Mouse (Mus musculus): ENCODE results near the gene Fhl3. TPM values are rescaled to one million over a fixed set of nuclear protein-coding genes. Genes with fewer than 3 reads are reported as not detected.
A peak's percentile ranks its signal among the peaks of the same experiment; 100 is the strongest.

The Fhl3 gene
- 11.5 and 11.6 TPM in 2 replicates for polyA plus RNA-seq (2014; fragmentation: Nextera tagmentation; extraction: Ambion mirVana)

DNA sequence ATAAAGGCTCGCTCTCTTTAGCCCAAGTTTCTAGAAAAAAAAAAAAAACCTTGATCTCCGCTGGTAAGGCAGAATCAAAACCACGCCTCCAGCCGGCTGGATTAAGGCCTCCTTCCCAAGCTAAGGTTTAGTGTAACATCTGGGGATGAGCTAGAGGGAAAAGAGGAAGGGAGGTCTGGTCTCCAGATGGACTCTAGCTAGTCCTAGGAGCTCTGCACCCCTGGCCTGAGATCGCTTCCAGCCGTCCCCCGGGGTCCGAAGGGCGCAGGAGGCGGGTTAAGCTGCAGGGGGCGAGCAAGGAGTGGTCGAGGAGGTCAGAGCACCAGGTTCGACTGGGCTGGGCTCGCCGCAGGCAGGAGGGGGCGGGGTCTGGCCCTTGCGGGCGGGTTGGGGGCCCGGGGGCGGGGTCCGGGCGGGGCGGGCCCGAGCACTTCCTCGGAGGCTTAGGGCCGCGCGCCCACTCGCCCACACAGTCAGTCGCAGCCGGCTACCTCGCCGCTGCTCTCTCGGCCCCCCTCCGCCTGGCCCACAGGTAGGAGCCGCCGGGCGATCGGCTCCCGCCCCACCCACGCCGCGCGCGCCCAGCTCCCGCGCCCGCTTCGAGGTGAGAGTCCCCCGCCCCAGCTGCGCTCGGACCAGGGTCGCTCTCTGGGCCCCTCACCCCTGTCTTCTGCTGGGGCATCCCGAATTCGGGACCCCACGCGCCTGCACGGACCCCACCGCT, at the start of gene Fhl3:
Fhl3 (plus strand) TSS at position 454 of the 724 bp plus-strand sequence.
- H3K9ac ChIP-seq (ENCODE audit: low read length), result peak within 1 kb of the TSS; percentile 86
- WGBS, result under 1% methylated on average over 55 of the region's 59 CpGs
- H3K27ac ChIP-seq (replicated peaks; ENCODE audit: low read depth, low read length), result peak within 1 kb of the TSS; percentile 88
- H3K4me1 ChIP-seq (ENCODE audit: control insufficient read depth, insufficient read depth, low read length), result peaks cover 47% of the 10 kb centered on the region
- DNase-seq (ENCODE audit: low spot score), result peak; percentile 89
- H3K36me3 ChIP-seq (ENCODE audit: control insufficient read depth, insufficient read depth, low read length), result no peaks in the 10 kb centered on the region
- no peaks in the 10 kb centered on the region for H3K27me3 ChIP-seq (ENCODE audit: control insufficient read depth, insufficient read depth, low read length)
- H3K4me3 ChIP-seq (ENCODE audit: low read depth, low read length), result peak within 1 kb of the TSS; percentile 90
- ATAC-seq (ENCODE audit: insufficient number of reproducible peaks, low FRiP score, low TSS enrichment, low read depth), result peak; percentile 67
- H3K9me3 ChIP-seq (ENCODE audit: control insufficient read depth, low read length), result no peaks in the 10 kb centered on the region
- H3K4me2 ChIP-seq (ENCODE audit: low read depth, severe bottlenecking), result peak within 1 kb of the TSS; percentile 82

- 2% methylated on average over 9 of the region's 9 CpGs for WGBS
- ATAC-seq (ENCODE audit: insufficient number of reproducible peaks, low FRiP score, low TSS enrichment, low read depth), result no peak
- peak; percentile 43 for DNase-seq (ENCODE audit: low spot score)
- Histone ChIP-seq H3K4me3 (ENCODE audit: low read depth, low read length) (no peak overlapping the region), H3K4me1 (ENCODE audit: control insufficient read depth, insufficient read depth, low read length) (peaks cover 16% of the 10 kb centered on the region), H3K27me3 (ENCODE audit: control insufficient read depth, insufficient read depth, low read length) (peaks cover 45% of the 10 kb centered on the region), H3K27ac (replicated peaks; ENCODE audit: low read depth, low read length) (no peak overlapping the region), H3K9me3 (ENCODE audit: control insufficient read depth, low read length) (no peaks in the 10 kb centered on the region), H3K4me2 (ENCODE audit: low read depth, severe bottlenecking) (no peak overlapping the region; the same call in 1 of the 2 replicates), H3K36me3 (ENCODE audit: control insufficient read depth, insufficient read depth, low read length) (no peaks in the 10 kb centered on the region), H3K9ac (ENCODE audit: low read length) (no peak overlapping the region)
Measured at GRCm38 (mm10) chr4:124652886-124653285, 47.6 kb upstream of the Fhl3 start.

GRCm38 (mm10) chr4:124656518-124656853, 44.0 kb upstream of the Fhl3 start, which contains the start of gene Pou3f1:
Pou3f1 (plus strand) TSS chr4:124656807.
- Histone ChIP-seq H3K4me3 (ENCODE audit: low read depth, low read length) (peak within 1 kb of the TSS; percentile 54), H3K9ac (ENCODE audit: low read length) (peak within 1 kb of the TSS; percentile 19), H3K9me3 (ENCODE audit: control insufficient read depth, low read length) (no peaks in the 10 kb centered on the region), H3K36me3 (ENCODE audit: control insufficient read depth, insufficient read depth, low read length) (no peaks in the 10 kb centered on the region), H3K4me2 (ENCODE audit: low read depth, severe bottlenecking) (peak within 1 kb of the TSS; percentile 91), H3K4me1 (ENCODE audit: control insufficient read depth, insufficient read depth, low read length) (peaks cover 18% of the 10 kb centered on the region), H3K27me3 (ENCODE audit: control insufficient read depth, insufficient read depth, low read length) (peaks cover 71% of the 10 kb centered on the region), H3K27ac (replicated peaks; ENCODE audit: low read depth, low read length) (no peak within 1 kb of the TSS)
- no peak for ATAC-seq (ENCODE audit: insufficient number of reproducible peaks, low FRiP score, low TSS enrichment, low read depth)
- no peak for DNase-seq (ENCODE audit: low spot score)
- WGBS, result 2% methylated on average over 15 of the region's 15 CpGs

DNA sequence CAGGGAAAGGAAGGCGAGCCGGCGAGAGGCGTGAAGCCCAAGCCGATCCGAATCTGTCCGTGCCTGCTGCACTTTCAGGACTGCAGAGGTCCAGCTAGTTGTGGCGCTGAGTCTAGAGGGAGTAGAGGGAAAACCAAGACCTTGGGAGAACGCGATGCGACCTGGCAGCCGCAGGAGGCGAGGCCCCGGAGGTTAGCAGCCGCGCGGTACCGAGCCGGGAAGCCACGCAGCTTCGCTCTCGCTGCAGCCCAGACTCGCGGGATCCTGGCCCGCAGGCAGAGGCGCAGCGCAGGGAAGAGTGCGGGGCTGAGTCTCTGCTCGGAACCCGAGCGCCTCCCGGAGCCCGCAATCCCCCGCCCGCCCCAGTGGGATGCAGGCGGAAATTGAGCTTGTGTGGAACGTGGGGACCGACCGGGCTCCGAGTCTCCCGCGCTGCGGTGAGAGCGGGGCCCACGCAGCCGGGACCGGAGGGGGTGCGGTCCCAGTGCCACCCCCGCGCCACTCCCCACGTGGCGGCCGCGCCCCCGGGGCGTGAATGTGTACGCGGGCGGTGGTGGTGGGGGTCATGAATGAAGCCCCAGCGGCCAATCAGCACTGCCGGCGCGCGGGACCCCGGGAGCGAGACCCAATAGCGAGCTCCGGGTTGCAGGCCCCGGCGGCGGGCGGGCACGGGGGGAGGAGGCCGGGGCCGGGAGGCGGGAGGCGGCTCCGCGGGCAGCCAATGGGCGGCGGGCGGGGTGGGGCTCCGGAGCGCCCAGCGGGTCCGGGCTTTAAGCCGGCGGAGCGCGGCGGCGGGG, 43.4 kb upstream of the Fhl3 start:
- Histone ChIP-seq H3K4me1 (ENCODE audit: control insufficient read depth, insufficient read depth, low read length) (peaks cover 18% of the 10 kb centered on the region), H3K27ac (replicated peaks; ENCODE audit: low read depth, low read length) (no peak overlapping the region), H3K4me2 (ENCODE audit: low read depth, severe bottlenecking) (peak overlapping the region; percentile 91), H3K27me3 (ENCODE audit: control insufficient read depth, insufficient read depth, low read length) (peaks cover 76% of the 10 kb centered on the region), H3K4me3 (ENCODE audit: low read depth, low read length) (peak overlapping the region; percentile 54), H3K9me3 (ENCODE audit: control insufficient read depth, low read length) (no peaks in the 10 kb centered on the region), H3K9ac (ENCODE audit: low read length) (peak overlapping the region; percentile 19), H3K36me3 (ENCODE audit: control insufficient read depth, insufficient read depth, low read length) (no peaks in the 10 kb centered on the region)
- ATAC-seq (ENCODE audit: insufficient number of reproducible peaks, low FRiP score, low TSS enrichment, low read depth), result peak; percentile 83
- WGBS, result 0% methylated on average over 84 of the region's 92 CpGs
- DNase-seq (ENCODE audit: low spot score), result peak; percentile 89

GRCm38 (mm10) chr4:124657781-124658180, 42.7 kb upstream of the Fhl3 start:
- H3K27ac ChIP-seq (replicated peaks; ENCODE audit: low read depth, low read length), result no peak overlapping the region

GRCm38 (mm10) chr4:124658412-124658851, 42.1 kb upstream of the Fhl3 start:
- Histone ChIP-seq H3K4me2 (ENCODE audit: low read depth, severe bottlenecking) (peak overlapping the region; percentile 91; the same call in 1 of the 2 replicates), H3K9me3 (ENCODE audit: control insufficient read depth, low read length) (no peaks in the 10 kb centered on the region), H3K9ac (ENCODE audit: low read length) (no peak overlapping the region), H3K27me3 (ENCODE audit: control insufficient read depth, insufficient read depth, low read length) (peaks cover 84% of the 10 kb centered on the region), H3K27ac (replicated peaks; ENCODE audit: low read depth, low read length) (no peak overlapping the region), H3K4me1 (ENCODE audit: control insufficient read depth, insufficient read depth, low read length) (peaks cover 11% of the 10 kb centered on the region; the same call in 1 of the 2 replicates), H3K4me3 (ENCODE audit: low read depth, low read length) (peak overlapping the region; percentile 5; the same call in 1 of the 2 replicates), H3K36me3 (ENCODE audit: control insufficient read depth, insufficient read depth, low read length) (no peaks in the 10 kb centered on the region)
- WGBS, result under 1% methylated on average over 39 of the region's 39 CpGs
- DNase-seq (ENCODE audit: low spot score) (peak; percentile 70), ATAC-seq (ENCODE audit: insufficient number of reproducible peaks, low FRiP score, low TSS enrichment, low read depth) (no peak)

More at GRCm38 (mm10) chr4:124657781-124658180, 42.7 kb upstream of the Fhl3 start:
- Histone ChIP-seq H3K4me3 (ENCODE audit: low read depth, low read length) (peak overlapping the region; percentile 54), H3K4me2 (ENCODE audit: low read depth, severe bottlenecking) (peak overlapping the region; percentile 91), H3K4me1 (ENCODE audit: control insufficient read depth, insufficient read depth, low read length) (peaks cover 16% of the 10 kb centered on the region), H3K9ac (ENCODE audit: low read length) (no peak overlapping the region; the same call in 1 of the 2 replicates), H3K36me3 (ENCODE audit: control insufficient read depth, insufficient read depth, low read length) (no peaks in the 10 kb centered on the region), H3K27me3 (ENCODE audit: control insufficient read depth, insufficient read depth, low read length) (peaks cover 83% of the 10 kb centered on the region), H3K9me3 (ENCODE audit: control insufficient read depth, low read length) (no peaks in the 10 kb centered on the region)
- DNase-seq (ENCODE audit: low spot score) (peak; percentile 50), ATAC-seq (ENCODE audit: insufficient number of reproducible peaks, low FRiP score, low TSS enrichment, low read depth) (no peak)
- under 1% methylated on average over 38 of the region's 61 CpGs for WGBS

- under 1% methylated on average over 68 of the region's 68 CpGs for WGBS
- Histone ChIP-seq H3K4me3 (ENCODE audit: low read depth, low read length) (no peak overlapping the region; the same call in 1 of the 2 replicates), H3K27ac (replicated peaks; ENCODE audit: low read depth, low read length) (no peak overlapping the region), H3K9me3 (ENCODE audit: control insufficient read depth, low read length) (no peaks in the 10 kb centered on the region), H3K9ac (ENCODE audit: low read length) (no peak overlapping the region), H3K4me1 (ENCODE audit: control insufficient read depth, insufficient read depth, low read length) (peaks cover 11% of the 10 kb centered on the region; the same call in 1 of the 2 replicates), H3K36me3 (ENCODE audit: control insufficient read depth, insufficient read depth, low read length) (no peaks in the 10 kb centered on the region), H3K4me2 (ENCODE audit: low read depth, severe bottlenecking) (peak overlapping the region; percentile 24; the same call in 1 of the 2 replicates), H3K27me3 (ENCODE audit: control insufficient read depth, insufficient read depth, low read length) (peaks cover 79% of the 10 kb centered on the region)
- ATAC-seq (ENCODE audit: insufficient number of reproducible peaks, low FRiP score, low TSS enrichment, low read depth) (no peak), DNase-seq (ENCODE audit: low spot score) (peak; percentile 64)
Measured at GRCm38 (mm10) chr4:124659251-124660217, 41.0 kb upstream of the Fhl3 start.
